Mouse (Mus musculus) brain, embryonic 14.5 days (tissue): Measurements from ENCODE around the gene Bcl11b. TPM values are rescaled to one million over a fixed set of nuclear protein-coding genes. Genes with fewer than 3 reads are reported as not detected.

Source experiments
- DNase-seq: peaks from one replicate; pipeline ENCODE4 v3.0.0-alpha.2; 2011; ENCODE audit warnings: low read depth
- CTCF ChIP-seq: fragments of 200-500 bp; IDR thresholded peaks from 2 replicates; pipeline ENCODE4 v1.5.1; 2012; ENCODE audit warnings: inconsistent platforms, mild to moderate bottlenecking, moderate library complexity, borderline replicate concordance; ENCODE audit not compliant: insufficient read depth, insufficient read length; ENCODE audit errors: extremely low read depth
- POLR2A ChIP-seq: fragments of 200-500 bp; IDR thresholded peaks from 2 replicates; pipeline ENCODE4 v1.6.1; 2012; ENCODE audit warnings: mild to moderate bottlenecking, inconsistent platforms, borderline replicate concordance; ENCODE audit not compliant: poor library complexity, insufficient read depth, insufficient read length, severe bottlenecking; ENCODE audit errors: extremely low read depth
- polyA plus RNA-seq: library from polyadenylated mRNA; depleted of rRNA; stranded (reverse); fragments of >200 nt; gene quantifications from 2 replicates; pipeline ENCODE4 v1.2.3, GENCODE M21; 2012

Gene Bcl11b
- polyA plus RNA-seq, 1 experiment, result 67.1 TPM

GRCm38 (mm10) chr12:107977086-107977485 is 26.3 kb downstream of the Bcl11b start:
- DNase-seq, result no peak

DNA sequence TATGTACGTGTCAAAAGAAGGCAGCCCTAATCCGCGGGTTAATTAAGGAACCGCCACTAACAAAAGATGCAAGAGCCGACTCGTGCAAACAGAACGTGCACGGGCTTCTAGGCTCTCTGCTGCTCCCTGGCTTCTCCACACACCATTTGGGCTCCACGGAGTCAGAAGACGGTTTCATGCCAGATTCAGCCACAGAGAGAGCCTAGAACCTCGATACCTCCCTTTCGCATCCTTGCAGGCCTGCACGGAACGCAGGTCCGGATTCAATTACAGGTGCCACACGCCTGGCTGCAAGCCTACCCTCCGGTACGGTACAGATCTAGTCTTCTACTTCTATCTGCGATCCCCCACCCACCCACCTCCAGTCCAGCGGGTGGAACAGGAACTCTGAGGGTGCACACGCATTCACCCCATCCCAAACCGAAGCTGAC is 26.8 kb downstream of the Bcl11b start:
- DNase-seq, result peak; percentile 88
- TF ChIP-seq CTCF (peak; percentile 46; the same call in 1 of the 2 replicates), POLR2A (no peak)

More at GRCm38 (mm10) chr12:107977086-107977485, 26.3 kb downstream of the Bcl11b start:
- TF ChIP-seq POLR2A (no peak), CTCF (peak; percentile 9; the same call in 1 of the 2 replicates)

DNA sequence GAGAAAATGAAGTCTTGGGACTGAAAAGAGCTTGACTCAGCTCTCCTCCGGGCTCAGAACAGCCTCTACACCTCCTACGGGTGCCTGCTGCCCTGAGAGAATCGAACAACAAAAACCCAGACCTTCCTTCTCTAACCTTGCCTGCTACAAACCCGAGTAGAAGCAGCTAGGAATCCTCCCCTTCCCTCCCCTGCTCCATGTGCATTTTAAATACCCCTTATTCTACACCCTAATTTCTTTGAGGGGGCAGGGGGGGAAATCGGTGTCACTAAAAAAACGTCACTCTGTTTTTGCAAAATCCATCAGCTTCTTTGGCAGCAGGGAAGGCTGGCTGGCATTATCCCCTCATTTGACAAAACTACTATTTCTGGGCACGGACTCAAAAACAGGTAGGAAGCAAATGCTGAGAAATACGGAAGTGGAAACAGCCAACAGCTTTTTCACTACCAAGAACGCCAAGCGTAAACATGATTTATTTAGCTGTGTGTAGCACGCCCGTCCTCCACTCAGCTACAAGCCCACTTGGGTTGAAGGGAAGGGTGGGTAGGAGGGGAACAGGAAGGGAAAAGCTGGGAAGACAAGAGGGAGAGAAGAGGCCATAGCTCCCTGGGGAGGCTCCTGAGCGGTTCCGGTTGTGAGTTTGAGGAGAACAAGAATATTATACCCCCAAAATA is 27.4 kb downstream of the Bcl11b start:
- DNase-seq, result peak; percentile 86
- TF ChIP-seq POLR2A (no peak), CTCF (no peak)

GRCm38 (mm10) chr12:107975479-107975896 is 27.9 kb downstream of the Bcl11b start:
- DNase-seq, result no peak

GRCm38 (mm10) chr12:107974504-107974903 is 28.9 kb downstream of the Bcl11b start:
- no peak for DNase-seq

More at GRCm38 (mm10) chr12:107975479-107975896, 27.9 kb downstream of the Bcl11b start:
- TF ChIP-seq CTCF (no peak), POLR2A (no peak)

GRCm38 (mm10) chr12:107973556-107974140 is 29.8 kb downstream of the Bcl11b start:
- no peak for DNase-seq
- TF ChIP-seq POLR2A (no peak), CTCF (no peak)

More at GRCm38 (mm10) chr12:107974504-107974903, 28.9 kb downstream of the Bcl11b start:
- TF ChIP-seq POLR2A (no peak), CTCF (no peak)

DNA sequence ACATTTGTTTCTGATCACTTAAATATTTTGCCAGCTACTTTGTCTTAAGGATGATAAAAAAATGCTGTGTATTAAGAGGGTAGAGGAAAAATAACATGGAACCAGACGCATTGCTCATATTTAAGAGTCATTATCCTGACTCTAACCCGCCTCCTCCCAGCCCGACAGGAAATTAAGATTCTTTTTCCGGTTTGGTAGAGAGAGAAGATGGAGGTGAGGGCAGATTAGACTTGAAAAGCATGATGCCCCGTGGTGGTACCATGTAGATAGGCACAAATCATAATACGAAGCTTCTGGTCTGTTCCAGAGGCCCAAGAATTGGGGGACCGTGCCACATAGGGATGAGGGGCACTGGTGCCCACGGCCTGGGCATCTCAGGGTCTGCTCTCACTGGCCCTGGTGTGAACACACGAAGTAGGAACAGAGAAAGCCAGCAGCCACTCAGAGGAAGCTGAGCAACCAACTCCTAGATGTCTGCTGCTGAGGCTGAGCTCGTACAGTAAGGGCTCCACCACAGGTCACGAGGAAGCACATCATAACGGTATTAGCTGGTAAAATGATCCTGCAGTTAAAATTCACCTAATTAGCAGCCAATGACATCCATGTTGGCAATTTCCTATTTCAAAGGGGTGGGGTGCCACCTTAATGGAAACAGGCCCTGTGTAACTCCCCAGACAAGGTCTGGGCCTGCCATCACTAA is 32.2 kb downstream of the Bcl11b start:
- no peak for TF ChIP-seq CTCF

DNA sequence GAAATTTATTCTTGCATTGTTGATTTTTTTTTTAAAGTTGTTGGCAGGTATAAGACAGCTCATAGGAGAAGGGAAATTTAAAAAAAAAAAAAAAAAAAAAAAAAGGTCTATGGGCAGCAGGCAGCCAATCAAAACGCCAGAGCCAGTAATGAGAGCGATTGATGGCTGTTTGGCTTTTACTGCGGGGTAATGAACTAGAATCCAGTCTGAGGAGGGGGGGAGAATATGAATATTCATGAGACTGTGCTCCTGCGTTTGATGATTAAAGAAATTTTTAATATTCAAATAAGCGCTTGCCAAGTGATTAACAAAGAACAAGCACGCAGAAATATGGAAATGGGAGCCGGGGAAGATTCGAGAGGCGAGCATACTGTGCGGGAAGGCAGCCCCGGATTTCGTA is 32.8 kb downstream of the Bcl11b start:
- no peak for TF ChIP-seq CTCF
- no peak for TF ChIP-seq POLR2A
- peak; percentile 93 for DNase-seq

More for the DNA sequence above, 32.2 kb downstream of the Bcl11b start:
- no peak for DNase-seq

DNA sequence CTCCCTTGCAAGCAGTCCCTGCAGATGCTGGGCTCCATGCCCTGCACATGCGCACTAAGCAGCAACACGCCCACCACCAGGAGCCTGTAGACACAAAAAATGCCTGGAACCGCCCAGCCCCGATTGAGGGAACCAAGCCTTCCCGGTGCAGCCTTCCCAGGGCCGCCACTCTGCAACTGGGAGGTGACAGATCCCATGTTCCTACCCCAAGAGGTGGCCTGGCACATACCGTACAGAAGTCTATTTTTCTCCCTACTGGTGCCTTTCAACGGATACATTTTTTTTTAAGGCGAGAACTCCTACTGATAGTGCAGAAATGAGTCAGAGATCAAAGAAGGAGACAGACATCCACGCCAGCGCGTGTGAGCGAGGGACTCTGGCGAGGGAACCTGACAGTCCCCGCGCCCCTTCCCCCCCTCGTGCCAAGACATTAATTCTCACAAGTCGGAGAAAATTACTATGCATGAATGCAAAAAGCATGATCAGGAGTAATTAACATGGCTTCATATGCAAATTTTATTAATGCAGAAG is 33.5 kb downstream of the Bcl11b start:
- DNase-seq, result peak; percentile 93
- TF ChIP-seq POLR2A (no peak), CTCF (no peak)

- TF ChIP-seq CTCF (no peak), POLR2A (no peak)
Measured at GRCm38 (mm10) chr12:107969126-107969525, 34.3 kb downstream of the Bcl11b start.

GRCm38 (mm10) chr12:107968331-107968730 is 35.1 kb downstream of the Bcl11b start:
- TF ChIP-seq CTCF, result no peak
- TF ChIP-seq POLR2A, result no peak
- no peak for DNase-seq

More at GRCm38 (mm10) chr12:107969126-107969525, 34.3 kb downstream of the Bcl11b start:
- DNase-seq, result no peak
